Mouse (Mus musculus) left cerebral cortex, adult 2 months (tissue): ENCODE measurements around the gene Flt1. TPM values are rescaled to one million over a fixed set of nuclear protein-coding genes. Genes with fewer than 3 reads are reported as not detected.
A peak's percentile ranks its signal among the peaks of the same experiment; 100 is the strongest.

Experiments used
- DNase-seq, 2 experiments: peaks; one replicate each; pipeline ENCODE4 v3.0.0; 2021 to 2022; ENCODE audit warnings: low spot score in 2 of 2, mixed read lengths in 1 of 2; ENCODE audit errors: extremely low spot score in 1 of 2
- H3K27ac ChIP-seq: fragments of 200-600 bp; 2 replicates; pipeline ENCODE4 v1.8.1; 2022
- H3K4me3 ChIP-seq: fragments of 200-600 bp; 2 replicates; pipeline ENCODE4 v1.8.1; 2022
- CTCF ChIP-seq: fragments of 200-600 bp; IDR thresholded peaks from 2 replicates; pipeline ENCODE4 v1.8.1; 2022; ENCODE audit warnings: antibody characterized with exemption, mild to moderate bottlenecking, moderate library complexity
- intact Hi-C: fragments of 180-260 bp; cut with DNase I; formaldehyde crosslinking; loops from one replicate; pipeline ENCODE4 v1.15.1; 2025
- long read RNA-seq, 2 experiments: library from polyadenylated mRNA; stranded (forward); transcript quantifications; one replicate each; pipeline ENCODE4 v2.0.0; 2021; ENCODE audit warnings: borderline mapping rate in 2 of 2
- total RNA-seq, 2 experiments: library from RNA; stranded (reverse); gene quantifications; 2 replicates each; pipeline ENCODE4 v1.2.3; 2021

The Flt1 gene
- total RNA-seq = 10 to 100 TPM; 35.2 to 37.9 TPM
- long read RNA-seq, experiment 1, full-length matches to known transcripts = 11 of 18 reads
- long read RNA-seq, experiment 1, partial matches to known transcripts = 3 of 18 reads
- long read RNA-seq, experiment 1, other reads (novel, unspliced or antisense) = 4 of 18 reads
- long read RNA-seq, experiment 2, full-length matches to known transcripts = 25 of 28 reads
- long read RNA-seq, experiment 2, partial matches to known transcripts = 2 of 28 reads
- long read RNA-seq, experiment 2, other reads (novel, unspliced or antisense) = 1 of 28 reads

- Histone ChIP-seq H3K4me3 (peak within 1 kb of the TSS; percentile 43), H3K27ac (peak within 1 kb of the TSS; percentile 68)
- peak in 1 of 2 experiments; percentile 12 for DNase-seq
- intact Hi-C loops = loop anchor here (10.0 kb wide), 1 partner anchor 421 kb away; the partner anchor contains the start of gene Cdx2
- no peak for TF ChIP-seq CTCF
Measured at GRCm38 (mm10) chr5:147725831-147726700, at the start of gene Flt1. Gene Flt1, minus strand, starts transcription at chr5:147726011.

GRCm38 (mm10) chr5:147775222-147775621, 49.4 kb upstream of the Flt1 start:
- DNase-seq = no peak
- H3K4me3 ChIP-seq = no peak overlapping the region
- TF ChIP-seq CTCF = no peak
- intact Hi-C loops = no loop called here
- no peak overlapping the region for H3K27ac ChIP-seq

- Histone ChIP-seq H3K27ac (no peak overlapping the region), H3K4me3 (no peak overlapping the region)
- no peak for TF ChIP-seq CTCF
- intact Hi-C loops = no loop called here
- DNase-seq = no peak
Measured at GRCm38 (mm10) chr5:147769918-147770317, 44.1 kb upstream of the Flt1 start.

GRCm38 (mm10) chr5:147764061-147764460, 38.2 kb upstream of the Flt1 start:
- intact Hi-C loops = no loop called here
- no peak for TF ChIP-seq CTCF
- no peak for DNase-seq
- Histone ChIP-seq H3K4me3 (no peak overlapping the region), H3K27ac (no peak overlapping the region)

GRCm38 (mm10) chr5:147761984-147762383, 36.2 kb upstream of the Flt1 start:
- intact Hi-C loops = no loop called here
- no peak for TF ChIP-seq CTCF
- no peak overlapping the region for H3K27ac ChIP-seq
- H3K4me3 ChIP-seq = no peak overlapping the region
- DNase-seq = no peak

GRCm38 (mm10) chr5:147761275-147761674, 35.5 kb upstream of the Flt1 start:
- no peak overlapping the region for H3K4me3 ChIP-seq
- H3K27ac ChIP-seq = no peak overlapping the region
- no peak for TF ChIP-seq CTCF
- intact Hi-C loops = no loop called here
- DNase-seq = no peak

GRCm38 (mm10) chr5:147758640-147759319, 33.0 kb upstream of the Flt1 start:
- intact Hi-C loops = no loop called here
- no peak overlapping the region for H3K27ac ChIP-seq
- no peak for DNase-seq
- peak overlapping the region; percentile 9; the same call in 1 of the 2 replicates for H3K4me3 ChIP-seq
- TF ChIP-seq CTCF = no peak

GRCm38 (mm10) chr5:147757832-147758587, 32.2 kb upstream of the Flt1 start:
- no peak for DNase-seq
- TF ChIP-seq CTCF = peak; percentile 14
- intact Hi-C loops = no loop called here
- H3K4me3 ChIP-seq = peak overlapping the region; percentile 9; the same call in 1 of the 2 replicates
- H3K27ac ChIP-seq = no peak overlapping the region

GRCm38 (mm10) chr5:147752914-147753341, 27.1 kb upstream of the Flt1 start:
- no peak for TF ChIP-seq CTCF
- intact Hi-C loops = no loop called here
- no peak for DNase-seq
- no peak overlapping the region for H3K4me3 ChIP-seq
- H3K27ac ChIP-seq = no peak overlapping the region

- intact Hi-C loops = no loop called here
- peak overlapping the region; percentile 14 for H3K4me3 ChIP-seq
- peak in 1 of 2 experiments; percentile 13 for DNase-seq
- no peak overlapping the region for H3K27ac ChIP-seq
- TF ChIP-seq CTCF = no peak
Measured at GRCm38 (mm10) chr5:147751673-147752130, 25.9 kb upstream of the Flt1 start.

GRCm38 (mm10) chr5:147749972-147750371, 24.2 kb upstream of the Flt1 start:
- intact Hi-C loops = no loop called here
- no peak overlapping the region for H3K27ac ChIP-seq
- no peak overlapping the region for H3K4me3 ChIP-seq
- no peak for TF ChIP-seq CTCF
- DNase-seq = no peak
